Mouse (Mus musculus) Patski (cell line): ENCODE measurements around the gene Gabrd. TPM values are rescaled to one million over a fixed set of nuclear protein-coding genes. Genes with fewer than 3 reads are reported as not detected.
A peak's percentile ranks its signal among the peaks of the same experiment; 100 is the strongest.
"Not testable (repeated sequence)": the region's sequence is repeated elsewhere in the genome, so short reads cannot be mapped to it uniquely, and the experiment has no call there.

Experiments
- ATAC-seq: fragments of 100-300 bp; one replicate; pipeline ENCODE4 v1.8.0; 2021
- CTCF ChIA-PET: fragments of 350-600 bp; sonication (Branson Sonifier 250); formaldehyde crosslinking; loops from one replicate; lab custom pipeline; 2022; ENCODE audit warnings: inconsistent platforms; lab: Charles Lee
- POLR2A ChIA-PET: fragments of 350-600 bp; sonication (Branson Sonifier 250); formaldehyde crosslinking; loops from one replicate; lab custom pipeline; 2022; ENCODE audit warnings: antibody characterized with exemption, inconsistent platforms; lab: Charles Lee
- DNase-seq: peaks from one replicate; pipeline ENCODE4 v3.0.0-alpha.2; 2011; ENCODE audit warnings: low read depth, low spot score
- H3K27me3 ChIP-seq: fragments of 371-371 bp; one replicate; pipeline ENCODE4 v1.5.1; 2021
- CTCF ChIP-seq: fragments of 100-300 bp; IDR thresholded peaks from one replicate; pipeline ENCODE4 v1.5.1; 2021
- in situ Hi-C: fragments of 300-500 bp; cut with MboI; formaldehyde crosslinking; loops from 3 replicates; pipeline ENCODE4 v1.11.1; 2018; ENCODE audit warnings: low pct_unique_long_range_greater_than_20kb, mixed read lengths
- polyA plus RNA-seq: library from polyadenylated mRNA; unstranded; gene quantifications from one replicate; pipeline ENCODE4 v1.2.3, GENCODE M21; 2021

Gabrd gene
- not detected for polyA plus RNA-seq

- no peak for DNase-seq
- ChIA-PET POLR2A (no interaction called here), CTCF (interaction anchor here (0.6 kb wide), 1 partner anchor 37 kb away, joined by 3 read pairs; the partner anchor contains the start of gene Prkcz)
- TF ChIP-seq CTCF = no peak
- in situ Hi-C loops = no loop called here
- ATAC-seq = peak; percentile 44
- peaks cover 27% of the 10 kb centered on the region for H3K27me3 ChIP-seq
These were observed at the start of gene Gabrd for GRCm38 (mm10) chr4:155397511-155398221. TSS of gene Gabrd (minus strand) at chr4:155398112.

GRCm38 (mm10) chr4:155442808-155443207 lies 44.9 kb upstream of the Gabrd start:
- TF ChIP-seq CTCF = no peak
- ChIA-PET POLR2A (no interaction called here), CTCF (interaction anchor here (1.0 kb wide), 1 partner anchor 10 kb away, joined by 3 read pairs; no protein-coding TSS in a partner anchor)
- H3K27me3 ChIP-seq = no peaks in the 10 kb centered on the region
- no peak for ATAC-seq
- DNase-seq = no peak
- in situ Hi-C loops = no loop called here

GRCm38 (mm10) chr4:155433993-155434392 lies 36.1 kb upstream of the Gabrd start:
- no peaks in the 10 kb centered on the region for H3K27me3 ChIP-seq
- DNase-seq = no peak
- ChIA-PET POLR2A (no interaction called here), CTCF (no interaction called here)
- TF ChIP-seq CTCF = no peak
- in situ Hi-C loops = no loop called here
- no peak for ATAC-seq

- ATAC-seq = no peak
- POLR2A ChIA-PET = no interaction called here
- DNase-seq = no peak
- no peaks in the 10 kb centered on the region for H3K27me3 ChIP-seq
- TF ChIP-seq CTCF = no peak
- in situ Hi-C loops = no loop called here
- CTCF ChIA-PET = no interaction called here
These were observed 34.4 kb upstream of the Gabrd start for GRCm38 (mm10) chr4:155432358-155432757.

GRCm38 (mm10) chr4:155429202-155429601 lies 31.3 kb upstream of the Gabrd start:
- DNase-seq (no peak), ATAC-seq (no peak)
- no peaks in the 10 kb centered on the region for H3K27me3 ChIP-seq
- no peak for TF ChIP-seq CTCF
- POLR2A ChIA-PET = no interaction called here
- in situ Hi-C loops = no loop called here
- CTCF ChIA-PET = no interaction called here

GRCm38 (mm10) chr4:155428442-155428841 lies 30.5 kb upstream of the Gabrd start:
- DNase-seq (no peak), ATAC-seq (no peak)
- no peak for TF ChIP-seq CTCF
- no peaks in the 10 kb centered on the region for H3K27me3 ChIP-seq
- CTCF ChIA-PET = no interaction called here
- in situ Hi-C loops = no loop called here
- POLR2A ChIA-PET = no interaction called here

- DNase-seq (no peak), ATAC-seq (no peak)
- ChIA-PET POLR2A (no interaction called here), CTCF (interaction anchor here (1.4 kb wide), 1 partner anchor 9 kb away, joined by 3 read pairs; no protein-coding TSS in a partner anchor)
- no peaks in the 10 kb centered on the region for H3K27me3 ChIP-seq
- in situ Hi-C loops = no loop called here
- no peak for TF ChIP-seq CTCF
These were observed 28.4 kb upstream of the Gabrd start for GRCm38 (mm10) chr4:155426272-155426671.

GRCm38 (mm10) chr4:155423988-155424387 lies 26.1 kb upstream of the Gabrd start:
- POLR2A ChIA-PET = no interaction called here
- CTCF ChIA-PET = interaction anchor here (1.0 kb wide), 1 partner anchor 10 kb away, joined by 3 read pairs; no protein-coding TSS in a partner anchor
- ATAC-seq = no peak
- in situ Hi-C loops = no loop called here
- no peak for DNase-seq
- TF ChIP-seq CTCF = no peak
- H3K27me3 ChIP-seq = no peaks in the 10 kb centered on the region

GRCm38 (mm10) chr4:155421412-155422370 lies 23.8 kb upstream of the Gabrd start:
- CTCF ChIA-PET, in situ Hi-C loops, H3K27me3 ChIP-seq, ATAC-seq, POLR2A ChIA-PET, DNase-seq: not testable (repeated sequence)

- no peak for TF ChIP-seq CTCF
- in situ Hi-C loops = no loop called here
- CTCF ChIA-PET = no interaction called here
These were observed 22.2 kb upstream of the Gabrd start for GRCm38 (mm10) chr4:155420137-155420536.

More at GRCm38 (mm10) chr4:155420137-155420536, 22.2 kb upstream of the Gabrd start:
- no peak for DNase-seq
- ATAC-seq = no peak
- H3K27me3 ChIP-seq = no peaks in the 10 kb centered on the region
- POLR2A ChIA-PET = no interaction called here
